Mouse (Mus musculus) midbrain, embryonic 16.5 days (tissue): ENCODE data around the gene Olfr5. TPM values are rescaled to one million over a fixed set of nuclear protein-coding genes. Genes with fewer than 3 reads are reported as not detected.

Experiments used
- ATAC-seq: fragments of 200-750 bp; cut with Nextera tagmentation; 2 replicates; pipeline ENCODE4 v1.8.0; 2017; ENCODE audit warnings: moderate TSS enrichment
- H3K27ac ChIP-seq: fragments of 300-500 bp; sonication (generic); 2 replicates; pipeline ENCODE4 v1.5.1; 2014; ENCODE audit warnings: mild to moderate bottlenecking, low read length, mixed read lengths
- H3K27me3 ChIP-seq: fragments of 300-500 bp; sonication (generic); 2 replicates; pipeline ENCODE4 v1.6.1; 2014; ENCODE audit warnings: low read depth, low read length, mixed read lengths; ENCODE audit not compliant: control insufficient read depth, insufficient read depth
- H3K36me3 ChIP-seq: fragments of 300-500 bp; sonication (generic); 2 replicates; pipeline ENCODE4 v1.6.1; 2014; ENCODE audit warnings: mild to moderate bottlenecking, low read length, moderate library complexity, mixed read lengths; ENCODE audit not compliant: control insufficient read depth, insufficient read depth
- H3K4me1 ChIP-seq: fragments of 300-500 bp; sonication (generic); 2 replicates; pipeline ENCODE4 v1.6.1; 2014; ENCODE audit warnings: mild to moderate bottlenecking, low read length, mixed read lengths; ENCODE audit not compliant: control insufficient read depth, insufficient read depth
- H3K4me2 ChIP-seq: fragments of 300-500 bp; sonication (generic); 2 replicates; pipeline ENCODE4 v1.6.1; 2014; ENCODE audit warnings: mild to moderate bottlenecking, low read length, mixed read lengths
- H3K4me3 ChIP-seq: fragments of 300-500 bp; sonication (generic); 2 replicates; pipeline ENCODE4 v1.5.1; 2014; ENCODE audit warnings: low read depth, mild to moderate bottlenecking, low read length, moderate library complexity, mixed read lengths
- H3K9ac ChIP-seq: fragments of 300-500 bp; sonication (generic); 2 replicates; pipeline ENCODE4 v1.6.1; 2014; ENCODE audit warnings: low read depth, low read length, mixed read lengths
- H3K9me3 ChIP-seq: fragments of 300-500 bp; sonication (generic); replicated peaks from 2 replicates; pipeline ENCODE4 v1.6.1; 2014; ENCODE audit warnings: mild to moderate bottlenecking, low read length, mixed read lengths; ENCODE audit not compliant: control insufficient read depth, poor library complexity, severe bottlenecking
- WGBS: fragments of 180-500 bp; shearing (Covaris S2); extraction: QIAGEN DNeasy Blood & Tissue Kit; methylation state at CpG from one replicate; pipeline ENCODE4 v1.1.7; 2014; 5-methylcytosine and 5-hydroxymethylcytosine counted together
- polyA plus RNA-seq: library from polyadenylated mRNA; unstranded; fragments of >200 nt; fragmentation: Nextera tagmentation; extraction: Ambion mirVana; gene quantifications from 2 replicates; pipeline ENCODE4 v1.2.1, GENCODE M21; 2015

Olfr5 gene
- polyA plus RNA-seq, 1 experiment from 2014 or later: not detected

DNA sequence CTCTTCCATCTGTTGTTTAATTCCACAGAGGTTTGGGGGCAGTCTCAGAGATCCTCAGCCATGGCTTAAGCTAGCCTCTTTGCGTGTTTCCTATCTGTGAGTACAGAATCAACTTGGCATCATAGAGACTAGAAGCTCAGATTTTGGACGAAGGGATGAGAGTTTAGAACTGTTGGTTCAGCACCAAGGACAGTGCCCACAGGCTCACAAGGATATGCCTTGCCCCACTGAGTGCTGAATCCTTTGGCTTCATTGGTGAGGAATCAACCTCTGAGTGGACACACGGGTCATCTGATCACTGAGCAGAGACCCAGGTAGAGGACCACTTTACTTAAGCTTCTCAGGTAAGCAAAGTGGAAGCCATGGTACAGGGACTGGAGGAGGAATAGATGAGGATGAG, 30.3 kb downstream of the Olfr5 start:
- no peak overlapping the region for H3K4me2 ChIP-seq
- no peak overlapping the region for H3K4me3 ChIP-seq
- H3K9me3 ChIP-seq: 0 out of 2 replicates have a peak, but pooled peaks cover 2% of the 10 kb centered on the region
- H3K9ac ChIP-seq: no peak overlapping the region
- no peak for ATAC-seq
- no peaks in the 10 kb centered on the region for H3K27me3 ChIP-seq
- H3K4me1 ChIP-seq: no peaks in the 10 kb centered on the region
- no peaks in the 10 kb centered on the region for H3K36me3 ChIP-seq
- H3K27ac ChIP-seq: no peak overlapping the region
- 50% methylated on average over 3 of the region's 3 CpGs for WGBS

GRCm38 (mm10) chr7:6455868-6456267, 30.9 kb downstream of the Olfr5 start, which contains the start of gene Olfr1336:
Gene Olfr1336 (plus strand): TSS chr7:6456168.
- Histone ChIP-seq H3K27me3 (no peaks in the 10 kb centered on the region), H3K4me1 (no peaks in the 10 kb centered on the region), H3K4me3 (no peak within 1 kb of the TSS), H3K9me3 (0 out of 2 replicates have a peak, but pooled peaks cover 2% of the 10 kb centered on the region), H3K4me2 (no peak within 1 kb of the TSS), H3K36me3 (no peaks in the 10 kb centered on the region), H3K9ac (no peak within 1 kb of the TSS), H3K27ac (no peak within 1 kb of the TSS)
- no peak for ATAC-seq

DNA sequence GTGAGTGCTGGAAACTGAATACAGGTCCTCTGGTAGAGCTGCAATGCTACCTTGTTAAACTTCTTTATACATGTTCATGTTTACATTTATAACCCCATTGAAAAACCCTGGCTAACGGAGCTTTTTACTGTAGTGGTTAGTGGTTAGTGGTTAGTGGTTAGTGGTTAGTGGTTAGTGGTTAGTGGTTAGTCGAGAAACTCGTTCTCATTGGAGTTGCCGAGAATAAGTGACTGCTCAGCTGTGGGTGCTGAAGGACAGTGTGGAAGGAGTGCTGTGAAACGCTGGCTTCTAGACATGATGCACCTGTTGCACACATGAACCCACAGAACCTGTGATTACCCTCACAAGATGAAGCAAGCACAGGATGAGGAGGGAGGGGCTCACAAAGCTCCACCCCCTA, 39.0 kb downstream of the Olfr5 start:
- no peak overlapping the region for H3K4me2 ChIP-seq
- no peak overlapping the region for H3K27ac ChIP-seq
- 85% methylated on average over 5 of the region's 5 CpGs for WGBS
- no peak overlapping the region for H3K9ac ChIP-seq
- no peaks in the 10 kb centered on the region for H3K27me3 ChIP-seq
- H3K4me1 ChIP-seq: no peaks in the 10 kb centered on the region
- H3K9me3 ChIP-seq: no peaks in the 10 kb centered on the region; the same call in 1 of the 2 replicates
- no peaks in the 10 kb centered on the region for H3K36me3 ChIP-seq
- no peak for ATAC-seq
- no peak overlapping the region for H3K4me3 ChIP-seq

DNA sequence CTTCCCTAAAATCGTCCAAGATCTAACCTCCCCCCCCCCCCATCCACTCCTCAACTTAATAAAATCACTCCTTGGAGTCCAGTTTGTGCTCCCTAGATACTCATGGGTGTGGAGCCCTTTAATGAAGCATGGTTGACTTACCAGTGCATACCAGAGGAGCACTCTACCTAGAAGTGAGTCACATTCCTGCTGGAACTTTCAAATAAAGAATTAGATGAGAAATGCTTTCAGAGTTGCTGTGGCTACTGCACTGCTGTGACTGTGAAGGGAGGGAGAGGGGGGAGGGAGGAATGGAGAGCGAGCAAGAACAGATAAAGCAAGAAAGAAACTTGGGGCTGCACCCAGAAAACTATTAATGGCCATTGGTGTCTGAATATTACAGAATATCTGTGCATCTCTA, 45.6 kb downstream of the Olfr5 start:
- Histone ChIP-seq H3K9ac (no peak overlapping the region), H3K36me3 (no peaks in the 10 kb centered on the region), H3K27ac (no peak overlapping the region), H3K4me2 (no peak overlapping the region), H3K4me1 (no peaks in the 10 kb centered on the region), H3K9me3 (no peaks in the 10 kb centered on the region), H3K4me3 (no peak overlapping the region), H3K27me3 (no peaks in the 10 kb centered on the region)
- no peak for ATAC-seq
- WGBS: 45% methylated on average over 2 of the region's 2 CpGs

DNA sequence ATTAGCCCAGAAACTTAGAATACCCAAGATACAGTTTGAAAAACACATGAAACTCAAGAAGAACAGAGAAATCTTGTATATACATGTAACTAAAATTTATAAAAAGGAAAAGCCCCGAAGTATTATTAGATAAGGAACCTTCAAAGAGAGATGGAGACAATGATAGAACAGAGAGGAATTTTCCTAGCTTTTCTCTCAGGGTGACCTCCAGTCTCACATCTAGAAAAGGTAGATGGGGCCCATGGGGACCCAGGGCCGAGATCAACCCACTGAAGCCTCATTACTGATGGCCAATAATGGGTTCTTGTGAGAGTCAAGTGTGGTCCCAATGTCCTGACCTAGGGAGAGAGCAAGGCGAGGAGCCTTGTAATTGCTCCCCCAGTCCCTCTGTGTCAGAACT, 48.4 kb downstream of the Olfr5 start, which contains the start of gene Olfr1344:
Olfr1344 (plus strand) TSS at position 301 of the 400 bp plus-strand sequence.
- H3K4me2 ChIP-seq: no peak within 1 kb of the TSS
- H3K4me1 ChIP-seq: peaks cover 11% of the 10 kb centered on the region
- no peaks in the 10 kb centered on the region for H3K27me3 ChIP-seq
- no peak within 1 kb of the TSS for H3K27ac ChIP-seq
- ATAC-seq: no peak
- H3K36me3 ChIP-seq: no peaks in the 10 kb centered on the region
- no peaks in the 10 kb centered on the region for H3K9me3 ChIP-seq
- WGBS: 85% methylated on average over 3 of the region's 3 CpGs
- no peak within 1 kb of the TSS for H3K4me3 ChIP-seq
- H3K9ac ChIP-seq: no peak within 1 kb of the TSS

- H3K27me3 ChIP-seq: no peaks in the 10 kb centered on the region
- no peak for ATAC-seq
- WGBS: 46% methylated on average over 2 of the region's 2 CpGs
Observed at GRCm38 (mm10) chr7:6430342-6430741, 56.4 kb downstream of the Olfr5 start.

DNA sequence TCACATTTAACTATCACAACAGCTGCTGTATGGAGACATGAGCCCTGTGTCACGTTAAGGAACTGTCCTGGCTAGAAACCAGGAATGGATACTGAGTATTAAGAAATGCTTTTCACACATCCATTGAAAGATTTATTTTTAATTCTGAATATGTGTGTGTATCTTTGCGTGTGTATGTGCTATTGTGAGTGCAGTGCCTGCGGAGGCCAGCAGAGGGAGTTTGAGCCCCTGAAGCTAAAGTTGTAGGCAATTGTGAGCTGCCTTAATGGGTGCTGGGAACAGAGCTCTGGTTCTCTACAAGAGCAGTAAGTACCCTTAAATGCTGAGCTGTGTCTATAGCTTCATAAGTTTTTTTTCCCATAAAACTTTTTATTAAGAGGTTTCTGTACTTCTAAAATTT, 57.4 kb downstream of the Olfr5 start:
- no peak overlapping the region for H3K4me3 ChIP-seq
- H3K27ac ChIP-seq: no peak overlapping the region
- H3K9me3 ChIP-seq: peaks cover 4% of the 10 kb centered on the region; the same call in 1 of the 2 replicates
- no peaks in the 10 kb centered on the region for H3K27me3 ChIP-seq
- peaks cover 1% of the 10 kb centered on the region; the same call in 1 of the 2 replicates for H3K4me1 ChIP-seq
- H3K4me2 ChIP-seq: no peak overlapping the region
- peaks cover 10% of the 10 kb centered on the region; the same call in 1 of the 2 replicates for H3K36me3 ChIP-seq
- no peak overlapping the region for H3K9ac ChIP-seq
- ATAC-seq: no peak
- 90% methylated on average over 3 of the region's 3 CpGs for WGBS

More at GRCm38 (mm10) chr7:6430342-6430741, 56.4 kb downstream of the Olfr5 start:
- H3K4me2 ChIP-seq: no peak overlapping the region
- peaks cover 4% of the 10 kb centered on the region; the same call in 1 of the 2 replicates for H3K9me3 ChIP-seq
- peaks cover 7% of the 10 kb centered on the region for H3K4me1 ChIP-seq
- H3K4me3 ChIP-seq: no peak overlapping the region
- H3K27ac ChIP-seq: no peak overlapping the region
- peaks cover 8% of the 10 kb centered on the region; the same call in 1 of the 2 replicates for H3K36me3 ChIP-seq
- H3K9ac ChIP-seq: no peak overlapping the region

Other genes starting within 250 kb of the Olfr5 start
- gene Epp13, start 234.2 kb downstream of the Olfr5 start, polyA plus RNA-seq: not detected in 2 replicates
- gene Zfp667, start 200.4 kb downstream of the Olfr5 start, polyA plus RNA-seq: 14.9 and 17.7 TPM in 2 replicates
- 16.9 and 17.4 TPM in 2 replicates for gene Zfp583, start 155.7 kb downstream of the Olfr5 start, polyA plus RNA-seq
- gene Gm3854, start 143.2 kb downstream of the Olfr5 start, polyA plus RNA-seq: 8.6 TPM in 2 replicates
- gene Zfp78, start 123.7 kb downstream of the Olfr5 start, polyA plus RNA-seq: 7.3 and 7.9 TPM in 2 replicates
- 13.1 and 17.2 TPM in 2 replicates for gene Zfp28, start 103.6 kb downstream of the Olfr5 start, polyA plus RNA-seq
- gene Smim17, start 88.2 kb downstream of the Olfr5 start, polyA plus RNA-seq: 5.8 and 7.7 TPM in 2 replicates
- gene Gm20715, start 76.7 kb downstream of the Olfr5 start, polyA plus RNA-seq: 0.05 TPM in 1 of 2 replicates, not detected in the other
- 0.33 and 0.42 TPM in 2 replicates for gene Olfr1344, start 48.3 kb downstream of the Olfr5 start, polyA plus RNA-seq
- not detected in 2 replicates for gene Olfr1336, start 30.8 kb downstream of the Olfr5 start, polyA plus RNA-seq
- not detected in 2 replicates for gene Olfr1346, start 19.8 kb downstream of the Olfr5 start, polyA plus RNA-seq
- gene Olfr1347, start 12.8 kb upstream of the Olfr5 start, polyA plus RNA-seq: not detected in 2 replicates
- not detected in 2 replicates for gene Olfr1348, start 21.8 kb upstream of the Olfr5 start, polyA plus RNA-seq
- gene Olfr1349, start 36.0 kb upstream of the Olfr5 start, polyA plus RNA-seq: not detected in 2 replicates
- gene Olfr1350, start 77.9 kb upstream of the Olfr5 start, polyA plus RNA-seq: not detected in 2 replicates
- 7.6 and 8.4 TPM in 2 replicates for gene Zim1, start 209.5 kb upstream of the Olfr5 start, polyA plus RNA-seq
- 103 and 117 TPM in 2 replicates for gene Peg3, start 243.5 kb upstream of the Olfr5 start, polyA plus RNA-seq
- 35.8 and 39.8 TPM in 2 replicates for gene Usp29, start 243.6 kb upstream of the Olfr5 start, polyA plus RNA-seq